Mouse (Mus musculus) megakaryocyte, embryonic 14.5 days (primary cell): ENCODE data around the gene Btnl6.

Experiments used
- FLI1 ChIP-seq: IDR thresholded peaks from 2 replicates; pipeline ENCODE4 v1.6.1; 2012; ENCODE audit warnings: low read length, inconsistent platforms, mixed read lengths
- GATA1 ChIP-seq: IDR thresholded peaks from 3 replicates; pipeline ENCODE4 v1.6.1; 2012; ENCODE audit warnings: mixed read lengths, low read length, inconsistent platforms, borderline replicate concordance

GRCm38 (mm10) chr17:34564796-34565195 lies 47.6 kb upstream of the Btnl6 start:
- TF ChIP-seq GATA1 (no peak), FLI1 (no peak)
